Mouse (Mus musculus): ENCODE data around the gene Mdh1b. TPM values are rescaled to one million over a fixed set of nuclear protein-coding genes. Genes with fewer than 3 reads are reported as not detected.

The Mdh1b gene
- 0.25 TPM in 1 of 2 replicates, not detected in the other for polyA plus RNA-seq (2014; fragmentation: Nextera tagmentation; extraction: Ambion mirVana)

DNA sequence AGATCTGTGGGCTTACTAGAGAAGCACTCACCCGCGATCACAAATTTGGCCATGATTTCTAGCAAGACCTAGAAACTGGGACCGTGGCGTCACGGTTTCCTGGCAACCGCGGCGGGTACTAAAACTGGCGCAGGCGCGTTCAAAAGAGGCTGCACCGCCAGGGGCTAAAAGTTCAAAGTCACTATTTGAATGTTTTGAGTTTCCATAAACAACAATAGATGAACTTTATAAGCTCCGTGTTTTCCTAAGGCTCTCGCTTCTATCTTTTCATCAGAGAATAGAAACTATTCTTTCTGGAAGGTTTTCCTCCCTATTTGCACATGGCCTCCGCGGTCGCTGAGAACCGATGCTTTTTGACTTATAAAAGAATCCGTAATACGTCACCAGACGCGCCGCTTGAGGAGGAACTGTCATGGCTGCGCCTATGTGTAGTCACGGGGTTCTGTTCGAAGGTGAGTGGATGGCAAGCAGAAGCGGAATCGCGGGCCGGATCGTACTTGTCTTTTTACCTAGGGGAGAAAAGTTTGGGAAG, at the start of gene Mdh1b, which contains the start of gene Fastkd2:
Gene Mdh1b, minus strand, starts transcription at position 79 of the 532 bp plus-strand sequence.
Gene Fastkd2, plus strand, starts transcription at position 375 of the 532 bp plus-strand sequence.
- Histone ChIP-seq H3K27me3 (ENCODE audit: control insufficient read depth, insufficient read depth, low read length) (no peaks in the 10 kb centered on the region), H3K4me2 (ENCODE audit: low read depth, low read length, severe bottlenecking) (peak within 1 kb of the TSS; percentile 63), H3K36me3 (ENCODE audit: control insufficient read depth, insufficient read depth, low read length) (no peaks in the 10 kb centered on the region), H3K9me3 (ENCODE audit: control insufficient read depth, low read length) (no peaks in the 10 kb centered on the region), H3K4me1 (replicated peaks; ENCODE audit: control insufficient read depth, insufficient read depth, low read length) (0 out of 2 replicates have a peak, but pooled peaks cover 4% of the 10 kb centered on the region), H3K27ac (ENCODE audit: low read depth, low read length) (no peak within 1 kb of the TSS), H3K4me3 (ENCODE audit: low read depth, low read length) (peak within 1 kb of the TSS; percentile 71), H3K9ac (ENCODE audit: low read length) (peak within 1 kb of the TSS; percentile 64)
- ATAC-seq (replicated peaks; ENCODE audit: low FRiP score) (peak; percentile 92), DNase-seq (ENCODE audit: low spot score) (peak; percentile 87)
- under 1% methylated on average over 31 of the region's 31 CpGs for WGBS

DNA sequence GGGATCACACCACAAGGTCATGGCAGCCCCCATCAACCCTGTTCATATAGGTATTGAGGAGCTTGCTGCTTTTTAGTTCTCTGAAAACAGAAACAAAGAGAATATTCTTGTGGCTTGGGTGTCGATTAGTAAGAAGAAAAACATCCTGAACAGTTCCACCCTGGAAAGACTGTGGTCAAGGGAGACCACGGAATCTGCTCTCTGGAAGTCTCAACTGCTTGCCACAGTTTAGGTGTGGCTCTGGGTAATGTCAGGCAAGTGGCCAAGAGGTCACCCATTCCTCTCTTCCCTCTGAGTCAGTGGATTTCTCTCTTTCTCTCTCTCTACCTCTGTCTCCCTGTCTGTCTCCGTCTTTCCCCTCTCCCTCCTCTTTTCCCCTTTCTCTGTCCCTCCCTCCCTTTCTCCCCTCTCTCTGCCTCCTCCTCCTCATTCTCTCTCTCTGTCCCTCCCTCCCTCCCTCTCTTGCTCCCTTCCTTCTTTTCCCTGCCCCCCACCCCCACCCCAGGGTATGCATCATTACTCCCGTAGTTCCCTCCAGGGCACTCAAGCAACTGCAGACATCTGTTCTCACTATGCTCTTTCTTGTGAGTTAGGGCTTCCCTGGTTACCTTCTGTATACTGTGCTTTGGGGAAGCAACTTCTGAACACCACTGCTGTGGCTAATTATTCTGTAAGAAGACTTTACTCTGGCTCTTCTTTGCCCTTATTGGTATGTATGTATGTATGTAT, 46.9 kb upstream of the Mdh1b start:
- Histone ChIP-seq H3K4me3 (ENCODE audit: low read depth, low read length) (no peak overlapping the region), H3K4me1 (replicated peaks; ENCODE audit: control insufficient read depth, insufficient read depth, low read length) (no peaks in the 10 kb centered on the region), H3K36me3 (ENCODE audit: control insufficient read depth, insufficient read depth, low read length) (no peaks in the 10 kb centered on the region), H3K9me3 (ENCODE audit: control insufficient read depth, low read length) (no peaks in the 10 kb centered on the region), H3K27ac (ENCODE audit: low read depth, low read length) (no peak overlapping the region), H3K4me2 (ENCODE audit: low read depth, low read length, severe bottlenecking) (no peak overlapping the region), H3K9ac (ENCODE audit: low read length) (no peak overlapping the region), H3K27me3 (ENCODE audit: control insufficient read depth, insufficient read depth, low read length) (no peaks in the 10 kb centered on the region)
- WGBS = 79% methylated on average over 4 of the region's 4 CpGs
- ATAC-seq (replicated peaks; ENCODE audit: low FRiP score) = no peak
- no peak for DNase-seq (ENCODE audit: low spot score)

- no peaks in the 10 kb centered on the region for H3K36me3 ChIP-seq (ENCODE audit: control insufficient read depth, insufficient read depth, low read length)
- no peaks in the 10 kb centered on the region for H3K9me3 ChIP-seq (ENCODE audit: control insufficient read depth, low read length)
- H3K4me2 ChIP-seq (ENCODE audit: low read depth, low read length, severe bottlenecking) = no peak overlapping the region
- DNase-seq (ENCODE audit: low spot score) (no peak), ATAC-seq (replicated peaks; ENCODE audit: low FRiP score) (no peak)
- no peaks in the 10 kb centered on the region for H3K27me3 ChIP-seq (ENCODE audit: control insufficient read depth, insufficient read depth, low read length)
- no peak overlapping the region for H3K9ac ChIP-seq (ENCODE audit: low read length)
- no peak overlapping the region for H3K4me3 ChIP-seq (ENCODE audit: low read depth, low read length)
- 48% methylated on average over 1 of the region's 1 CpGs for WGBS
- H3K27ac ChIP-seq (ENCODE audit: low read depth, low read length) = no peak overlapping the region
- H3K4me1 ChIP-seq (replicated peaks; ENCODE audit: control insufficient read depth, insufficient read depth, low read length) = no peaks in the 10 kb centered on the region
These were observed 46.3 kb upstream of the Mdh1b start for GRCm38 (mm10) chr1:63776396-63776795.

DNA sequence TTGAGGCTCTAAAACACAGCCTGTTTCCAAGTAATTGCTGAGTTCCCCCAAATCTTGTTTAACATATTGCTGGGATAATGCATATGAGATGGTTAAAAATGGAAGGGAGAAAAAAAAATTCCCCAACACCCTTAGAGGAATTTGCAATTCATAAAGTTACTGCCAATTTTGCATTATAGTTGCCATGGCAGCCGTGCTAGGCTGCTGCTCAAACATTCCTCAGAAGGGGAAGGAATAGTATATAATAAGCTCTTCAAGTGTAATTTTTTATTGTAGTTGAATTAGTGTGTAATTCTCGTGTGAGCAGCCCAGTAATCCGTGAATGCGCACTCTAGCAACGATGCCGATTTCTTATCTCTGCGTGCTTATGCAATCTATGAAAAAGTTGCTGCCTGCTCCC, 40.2 kb upstream of the Mdh1b start:
- no peaks in the 10 kb centered on the region for H3K27me3 ChIP-seq (ENCODE audit: control insufficient read depth, insufficient read depth, low read length)
- 83% methylated on average over 7 of the region's 7 CpGs for WGBS
- H3K4me2 ChIP-seq (ENCODE audit: low read depth, low read length, severe bottlenecking) = no peak overlapping the region
- no peaks in the 10 kb centered on the region for H3K9me3 ChIP-seq (ENCODE audit: control insufficient read depth, low read length)
- no peaks in the 10 kb centered on the region for H3K36me3 ChIP-seq (ENCODE audit: control insufficient read depth, insufficient read depth, low read length)
- DNase-seq (ENCODE audit: low spot score) (no peak), ATAC-seq (replicated peaks; ENCODE audit: low FRiP score) (no peak)
- no peaks in the 10 kb centered on the region; the same call in 1 of the 2 replicates for H3K4me1 ChIP-seq (replicated peaks; ENCODE audit: control insufficient read depth, insufficient read depth, low read length)
- no peak overlapping the region for H3K9ac ChIP-seq (ENCODE audit: low read length)
- no peak overlapping the region for H3K27ac ChIP-seq (ENCODE audit: low read depth, low read length)
- H3K4me3 ChIP-seq (ENCODE audit: low read depth, low read length) = no peak overlapping the region

- H3K9ac ChIP-seq (ENCODE audit: low read length) = no peak within 1 kb of the TSS
- H3K4me2 ChIP-seq (ENCODE audit: low read depth, low read length, severe bottlenecking) = no peak within 1 kb of the TSS
- H3K27ac ChIP-seq (ENCODE audit: low read depth, low read length) = no peak within 1 kb of the TSS
- WGBS = 84% methylated on average over 5 of the region's 5 CpGs
- H3K4me3 ChIP-seq (ENCODE audit: low read depth, low read length) = no peak within 1 kb of the TSS
- H3K36me3 ChIP-seq (ENCODE audit: control insufficient read depth, insufficient read depth, low read length) = no peaks in the 10 kb centered on the region
- no peaks in the 10 kb centered on the region for H3K9me3 ChIP-seq (ENCODE audit: control insufficient read depth, low read length)
- no peaks in the 10 kb centered on the region for H3K27me3 ChIP-seq (ENCODE audit: control insufficient read depth, insufficient read depth, low read length)
- no peak for ATAC-seq (replicated peaks; ENCODE audit: low FRiP score)
- DNase-seq (ENCODE audit: low spot score) = no peak
- peaks cover under 1% of the 10 kb centered on the region; the same call in 1 of the 2 replicates for H3K4me1 ChIP-seq (replicated peaks; ENCODE audit: control insufficient read depth, insufficient read depth, low read length)
These were observed 39.0 kb upstream of the Mdh1b start, which contains the start of gene 4933402D24Rik for GRCm38 (mm10) chr1:63769167-63769566. 4933402D24Rik (minus strand) TSS chr1:63769267.

DNA sequence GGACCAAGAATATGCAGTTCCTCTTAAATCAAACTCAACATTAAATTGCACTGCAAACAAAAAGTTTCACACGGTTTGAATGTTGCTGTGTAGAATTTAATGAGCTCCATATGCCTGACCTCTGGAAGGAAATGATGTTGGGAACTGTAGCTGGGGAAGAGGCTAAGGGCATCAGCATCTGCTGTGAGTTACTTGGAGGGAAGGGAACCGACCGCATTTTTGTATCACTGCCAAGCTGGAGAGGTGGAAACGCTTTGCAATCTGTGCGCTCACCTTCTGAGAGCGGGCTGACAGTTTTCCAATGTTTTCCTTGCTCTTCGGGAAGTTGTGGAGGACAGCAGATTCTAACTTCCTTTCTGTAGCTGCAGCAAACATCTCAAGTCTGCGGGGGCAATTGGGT, 38.0 kb upstream of the Mdh1b start:
- Histone ChIP-seq H3K27me3 (ENCODE audit: control insufficient read depth, insufficient read depth, low read length) (no peaks in the 10 kb centered on the region), H3K9ac (ENCODE audit: low read length) (no peak overlapping the region), H3K4me2 (ENCODE audit: low read depth, low read length, severe bottlenecking) (no peak overlapping the region), H3K27ac (ENCODE audit: low read depth, low read length) (no peak overlapping the region), H3K4me3 (ENCODE audit: low read depth, low read length) (no peak overlapping the region), H3K4me1 (replicated peaks; ENCODE audit: control insufficient read depth, insufficient read depth, low read length) (peaks cover 11% of the 10 kb centered on the region; the same call in 1 of the 2 replicates), H3K9me3 (ENCODE audit: control insufficient read depth, low read length) (no peaks in the 10 kb centered on the region), H3K36me3 (ENCODE audit: control insufficient read depth, insufficient read depth, low read length) (no peaks in the 10 kb centered on the region)
- no peak for ATAC-seq (replicated peaks; ENCODE audit: low FRiP score)
- 78% methylated on average over 8 of the region's 8 CpGs for WGBS
- DNase-seq (ENCODE audit: low spot score) = no peak

DNA sequence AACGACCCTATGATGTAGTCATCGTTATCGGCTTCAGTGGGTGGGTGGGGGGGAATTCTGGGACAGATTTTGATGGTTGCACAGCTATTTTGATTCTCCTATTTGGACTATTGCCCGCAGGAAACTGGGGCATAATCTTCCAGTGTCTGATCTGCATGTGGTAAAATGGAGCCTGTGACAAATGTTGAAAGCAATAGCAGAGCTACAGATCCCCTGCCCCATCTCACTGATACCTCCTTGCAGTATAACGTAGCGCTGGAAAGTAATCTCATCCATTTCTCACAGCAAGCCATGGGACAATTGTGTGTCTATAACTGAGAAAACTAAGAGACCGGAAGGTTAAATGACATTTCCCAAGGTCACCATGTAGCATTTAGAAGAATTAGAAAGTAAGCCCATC, 34.3 kb upstream of the Mdh1b start:
- WGBS = 56% methylated on average over 7 of the region's 7 CpGs
- Histone ChIP-seq H3K27ac (ENCODE audit: low read depth, low read length) (no peak overlapping the region), H3K27me3 (ENCODE audit: control insufficient read depth, insufficient read depth, low read length) (no peaks in the 10 kb centered on the region), H3K36me3 (ENCODE audit: control insufficient read depth, insufficient read depth, low read length) (no peaks in the 10 kb centered on the region), H3K9me3 (ENCODE audit: control insufficient read depth, low read length) (no peaks in the 10 kb centered on the region), H3K4me3 (ENCODE audit: low read depth, low read length) (no peak overlapping the region), H3K9ac (ENCODE audit: low read length) (no peak overlapping the region), H3K4me1 (replicated peaks; ENCODE audit: control insufficient read depth, insufficient read depth, low read length) (peaks cover 11% of the 10 kb centered on the region; the same call in 1 of the 2 replicates), H3K4me2 (ENCODE audit: low read depth, low read length, severe bottlenecking) (no peak overlapping the region)
- ATAC-seq (replicated peaks; ENCODE audit: low FRiP score) (no peak), DNase-seq (ENCODE audit: low spot score) (no peak)

DNA sequence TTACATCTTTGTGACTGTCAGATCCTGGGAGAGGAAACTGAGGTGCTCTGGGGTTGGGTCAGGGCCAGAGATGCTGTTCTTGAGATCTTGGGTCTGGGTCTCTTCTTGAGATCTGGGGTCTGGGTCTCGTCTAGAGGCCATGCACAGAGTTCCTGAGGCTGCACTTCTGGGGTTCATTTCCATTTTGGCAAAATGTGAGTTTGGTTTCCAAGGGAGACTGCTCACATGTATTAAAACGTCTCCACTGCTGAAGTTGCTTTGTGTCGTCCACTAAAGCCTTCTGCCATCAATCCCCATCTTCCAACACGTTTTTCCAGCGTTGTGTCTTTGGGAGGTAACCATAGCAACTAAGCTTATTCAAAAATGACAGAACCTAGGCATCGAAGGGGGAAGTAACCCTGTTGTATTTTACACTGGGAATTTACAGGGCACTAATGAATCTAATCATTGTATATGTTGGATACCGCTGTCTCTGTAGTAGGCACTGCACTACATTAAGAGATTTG, 33.8 kb upstream of the Mdh1b start:
- peaks cover 11% of the 10 kb centered on the region; the same call in 1 of the 2 replicates for H3K4me1 ChIP-seq (replicated peaks; ENCODE audit: control insufficient read depth, insufficient read depth, low read length)

More for the DNA sequence above, 33.8 kb upstream of the Mdh1b start:
- peak overlapping the region; percentile 48; the same call in 1 of the 2 replicates for H3K27ac ChIP-seq (ENCODE audit: low read depth, low read length)
- H3K36me3 ChIP-seq (ENCODE audit: control insufficient read depth, insufficient read depth, low read length) = no peaks in the 10 kb centered on the region
- 24% methylated on average over 7 of the region's 7 CpGs for WGBS
- ATAC-seq (replicated peaks; ENCODE audit: low FRiP score) = peak; percentile 67
- no peak for DNase-seq (ENCODE audit: low spot score)
- H3K4me2 ChIP-seq (ENCODE audit: low read depth, low read length, severe bottlenecking) = 0 out of 2 replicates have a peak overlapping the region, but pooled peaks have one; percentile 2
- H3K9ac ChIP-seq (ENCODE audit: low read length) = no peak overlapping the region
- H3K4me3 ChIP-seq (ENCODE audit: low read depth, low read length) = no peak overlapping the region
- H3K27me3 ChIP-seq (ENCODE audit: control insufficient read depth, insufficient read depth, low read length) = no peaks in the 10 kb centered on the region
- H3K9me3 ChIP-seq (ENCODE audit: control insufficient read depth, low read length) = no peaks in the 10 kb centered on the region
